Mouse (Mus musculus): ENCODE measurements around the gene Hnrnpdl.
A peak's percentile ranks its signal among the peaks of the same experiment; 100 is the strongest.

Hnrnpdl gene

DNA sequence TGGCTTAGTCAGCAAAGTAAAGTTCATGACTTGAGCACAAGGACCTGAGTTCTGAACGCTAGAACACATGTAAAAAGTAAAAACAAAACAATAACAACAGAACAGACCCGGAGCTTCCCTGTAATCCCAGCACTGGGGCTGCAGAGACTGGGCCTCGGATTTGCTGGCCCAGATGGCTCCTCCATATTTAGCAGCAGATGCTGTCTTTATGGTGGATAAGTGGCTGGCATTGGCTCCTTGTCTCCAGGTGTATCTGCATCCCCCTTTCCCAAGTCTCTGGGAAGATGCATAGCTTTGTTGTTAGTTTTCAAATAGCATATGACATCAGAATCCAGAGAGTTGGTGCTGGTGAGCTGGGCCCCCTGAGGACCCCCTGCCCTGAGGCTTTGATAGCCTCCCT, 6.6 kb upstream of the Hnrnpdl start:
- DNase-seq: no peak

DNA sequence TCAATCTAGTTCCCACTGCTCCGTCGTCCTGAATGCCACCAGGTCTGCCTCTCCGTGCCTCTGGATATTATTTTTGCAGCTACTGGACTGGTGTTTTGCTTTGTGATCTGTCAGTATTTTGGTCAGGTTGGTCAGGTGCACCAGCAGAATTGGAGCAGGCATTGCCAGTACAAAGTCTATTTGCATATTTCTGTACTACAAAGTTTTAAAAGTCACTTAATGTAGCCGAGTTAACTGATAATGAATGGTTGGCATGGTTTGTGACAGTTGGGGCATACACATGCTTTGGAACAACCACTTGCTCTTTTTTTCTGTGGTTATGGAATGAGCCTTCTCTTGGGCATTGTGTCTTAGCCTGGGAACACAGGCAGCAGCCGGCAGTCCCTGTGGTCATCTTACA, 5.2 kb upstream of the Hnrnpdl start:
- DNase-seq: no peak

DNA sequence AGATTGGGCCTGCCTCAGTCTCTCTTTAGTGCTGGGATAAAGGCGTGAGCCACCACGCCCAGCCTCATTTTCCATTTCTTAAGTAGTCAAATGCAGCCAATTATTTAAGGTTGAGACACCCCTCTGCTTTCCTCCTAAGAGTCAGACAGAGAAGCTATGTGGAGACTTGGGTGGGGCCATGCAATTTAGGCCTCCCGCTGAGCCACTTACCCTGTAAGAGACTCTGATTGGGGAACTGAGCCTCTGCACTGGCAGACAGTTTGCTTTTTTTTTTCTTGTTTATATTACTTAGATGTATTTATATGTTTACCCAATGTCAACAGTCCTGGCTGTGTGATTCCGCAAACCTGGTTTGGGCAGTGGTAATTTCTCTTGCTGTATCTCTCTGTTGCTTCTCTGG, 4.6 kb upstream of the Hnrnpdl start:
- no peak for DNase-seq

DNA sequence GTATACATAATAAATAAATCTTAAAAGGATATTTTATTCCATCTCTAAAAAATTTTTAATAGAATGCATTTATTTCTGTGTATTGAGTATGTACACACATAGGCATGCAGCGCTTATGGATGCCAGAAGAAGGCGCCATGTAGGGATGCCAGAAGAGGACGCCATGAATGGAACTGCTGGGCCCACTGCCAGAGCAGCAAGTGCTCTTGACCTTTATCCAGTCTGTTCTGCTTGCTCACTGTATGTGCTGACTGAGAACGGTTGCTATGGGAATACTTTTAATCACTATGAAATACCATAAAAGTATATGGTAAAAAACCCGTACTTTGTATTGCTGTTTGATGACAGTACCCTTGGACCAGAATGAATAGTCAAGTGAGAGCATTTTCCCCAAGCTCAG, 3.9 kb upstream of the Hnrnpdl start:
- DNase-seq: no peak

DNA sequence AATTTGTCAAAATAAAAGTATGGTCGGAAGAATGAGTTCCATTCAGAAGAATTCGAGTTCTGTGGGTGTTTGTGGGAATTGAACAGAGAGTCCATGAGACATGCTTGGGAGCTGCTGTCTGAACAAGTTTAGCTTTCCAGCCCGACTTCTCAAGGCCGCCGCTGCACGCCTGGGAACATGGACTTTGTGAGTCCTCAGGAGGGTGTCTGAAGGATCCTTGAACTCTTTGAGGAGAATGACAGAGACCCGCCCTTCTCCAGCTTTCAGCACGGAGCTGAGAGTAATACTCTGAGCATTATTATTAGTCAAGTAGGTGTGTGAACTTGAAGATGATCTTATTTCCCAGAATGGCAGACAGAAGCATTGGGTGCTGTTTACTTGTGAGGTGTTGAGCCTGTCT, 3.0 kb upstream of the Hnrnpdl start:
- no peak for DNase-seq

DNA sequence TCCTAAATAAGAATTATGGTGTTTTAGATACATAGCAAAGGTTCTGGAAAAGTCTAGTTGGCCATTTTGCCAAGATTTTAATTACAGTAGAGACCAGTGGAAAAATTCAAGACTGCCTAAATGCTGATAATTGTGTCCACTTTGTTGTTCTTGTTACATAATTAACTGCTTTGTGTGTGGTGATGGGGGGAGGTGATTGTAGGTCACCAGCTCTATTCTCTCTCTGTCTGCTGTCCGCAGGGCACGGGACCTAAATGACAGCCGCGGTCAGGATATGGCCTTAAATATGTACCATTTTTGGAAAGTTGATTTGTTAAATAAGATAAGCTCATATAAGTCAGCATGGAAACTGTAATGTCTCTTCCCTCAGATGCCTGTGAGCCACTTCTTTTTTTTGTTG, 1.8 kb upstream of the Hnrnpdl start:
- no peak for DNase-seq

DNA sequence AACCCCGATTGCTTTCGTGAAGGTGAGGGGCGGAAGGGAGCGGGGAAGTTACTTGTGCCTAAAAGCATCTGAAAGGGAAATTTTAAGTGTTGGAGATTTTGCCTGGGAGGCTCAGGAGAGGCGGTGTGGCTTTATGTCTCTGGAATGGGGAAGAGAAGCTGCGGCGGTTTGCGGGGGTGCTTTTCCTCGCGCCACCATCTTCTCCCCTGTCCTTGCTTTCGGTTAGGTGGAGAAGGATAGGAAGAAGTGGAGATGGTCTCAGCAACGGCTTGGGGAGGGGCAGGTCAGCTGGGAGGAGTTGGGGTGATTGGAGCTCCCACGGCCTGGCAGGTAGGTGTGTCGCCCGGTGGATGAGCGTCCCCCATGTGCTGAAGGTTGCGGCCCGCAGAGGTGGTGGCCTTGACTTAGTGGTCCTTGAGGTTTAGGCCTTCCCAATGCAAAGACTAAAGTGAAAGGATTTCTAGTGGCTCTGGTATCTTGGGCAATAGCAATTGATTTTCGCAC, 869 bp upstream of the Hnrnpdl start:
- peak; percentile 32 for DNase-seq

DNA sequence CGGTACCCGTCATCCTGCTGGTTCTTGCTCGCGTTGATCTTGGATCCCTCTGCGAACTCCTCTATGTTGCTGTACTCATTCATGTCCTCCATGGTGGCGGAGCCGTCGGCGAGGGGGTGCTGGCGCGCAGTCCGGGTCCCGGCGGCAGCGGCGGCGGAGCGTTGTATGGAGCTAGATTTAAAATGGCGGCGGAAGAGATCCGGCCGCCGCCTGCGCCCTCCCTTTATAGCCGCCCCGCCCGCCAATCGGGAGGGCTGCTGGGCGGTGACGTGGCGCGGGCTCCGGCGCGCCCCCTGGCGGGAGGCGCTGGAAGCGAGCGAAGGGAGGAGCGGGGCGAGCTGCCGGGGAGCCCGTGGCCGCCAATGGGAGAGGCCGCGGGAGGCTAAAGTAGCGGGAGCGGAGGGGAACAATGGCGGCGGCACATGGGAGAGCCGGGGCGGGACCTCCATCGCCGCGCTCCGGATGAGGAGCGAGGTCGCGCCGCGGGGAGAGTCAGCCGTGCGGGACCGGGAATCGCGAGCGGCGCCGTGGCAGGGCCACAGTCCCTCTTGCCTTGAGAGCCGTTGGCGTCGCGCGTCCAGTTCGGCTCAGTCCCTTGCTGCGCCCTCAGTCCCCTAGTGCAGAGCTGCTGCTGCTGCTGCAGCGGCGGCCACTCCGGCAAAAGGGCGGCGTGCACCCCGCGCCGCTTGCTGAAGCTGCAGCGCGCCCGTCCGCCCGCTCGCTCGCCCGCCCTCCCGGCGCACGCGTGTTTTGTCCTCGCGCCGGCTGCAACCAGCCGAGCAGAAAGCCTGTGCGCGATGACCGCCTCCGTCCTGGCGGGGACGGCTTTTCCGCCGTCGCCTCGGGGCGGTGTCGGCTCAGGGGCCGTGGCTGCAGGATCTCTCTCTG, 506 bp downstream of the Hnrnpdl start:
- peak; percentile 98 for DNase-seq

DNA sequence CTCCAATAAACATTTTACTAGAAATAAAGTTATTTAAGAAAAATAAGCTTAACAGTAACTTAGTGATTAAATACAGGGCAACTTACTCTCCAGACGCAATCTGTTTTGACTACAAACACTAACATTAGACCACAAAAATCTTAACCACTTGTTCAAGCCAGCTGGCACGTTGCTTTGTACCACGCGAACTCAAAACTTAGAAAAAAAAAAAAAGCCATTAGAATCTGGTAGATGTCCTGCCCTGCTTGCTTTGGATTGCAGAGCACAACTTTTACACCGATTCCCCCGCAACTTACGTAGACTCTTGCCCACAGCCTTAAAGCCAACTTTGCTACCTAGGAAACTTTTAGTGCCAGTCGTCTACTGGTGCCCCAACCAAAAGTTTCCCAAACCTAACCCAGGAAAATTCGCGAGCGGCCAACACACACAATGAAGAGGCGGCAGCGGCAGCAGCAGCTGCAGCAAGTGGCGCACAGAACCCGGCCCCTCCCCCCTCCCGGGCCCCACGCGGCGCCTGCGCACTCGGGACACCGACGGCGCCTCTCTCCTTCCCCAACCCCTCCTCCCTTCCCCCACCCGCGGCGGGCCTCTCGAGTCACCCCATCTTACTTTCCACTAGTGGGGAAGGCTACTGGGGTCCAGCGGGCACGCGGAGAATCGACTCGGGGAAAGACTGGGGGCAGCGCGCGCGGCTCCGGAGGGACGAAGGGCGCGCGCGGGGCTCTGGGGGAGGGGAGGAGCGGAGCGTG, 1.3 kb downstream of the Hnrnpdl start:
- DNase-seq: peak; percentile 88

DNA sequence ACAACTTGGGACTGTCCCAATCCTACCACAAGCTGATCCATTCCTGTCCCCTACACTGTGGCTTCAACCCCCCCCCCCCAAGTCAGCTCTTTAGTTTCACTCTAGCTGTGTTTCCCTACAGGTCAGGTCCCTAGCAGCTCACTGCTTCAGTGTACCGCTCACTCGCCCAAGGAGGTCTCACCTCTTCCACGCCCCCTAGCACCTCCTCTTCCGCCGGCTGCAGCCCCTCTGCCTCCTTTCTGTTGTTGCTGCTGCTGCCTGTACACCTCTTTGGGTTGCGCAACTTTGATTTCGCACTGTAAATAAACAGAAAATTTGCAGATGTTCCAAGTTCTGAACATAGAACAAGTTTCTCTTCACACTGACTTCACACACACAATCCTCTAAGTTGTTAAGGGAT, 2.8 kb downstream of the Hnrnpdl start:
- DNase-seq: no peak

DNA sequence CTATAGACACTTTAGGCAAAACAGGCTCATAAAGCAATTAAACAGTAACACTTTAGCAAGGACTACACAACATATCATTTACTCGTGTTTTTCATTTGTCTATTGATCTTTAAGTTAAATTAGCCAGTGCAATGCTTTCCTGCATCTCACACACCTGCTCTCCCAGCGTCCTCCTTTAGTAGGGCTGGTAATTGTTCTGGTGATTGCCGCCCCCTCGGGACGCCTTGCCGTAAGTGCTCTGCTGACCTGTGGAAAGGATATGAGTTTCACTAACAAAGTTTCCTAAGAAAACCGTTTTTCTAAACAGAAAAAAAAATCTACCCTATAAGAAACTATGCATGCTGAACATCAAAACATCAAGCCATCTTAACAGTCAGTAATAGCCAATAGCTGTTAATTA, 3.5 kb downstream of the Hnrnpdl start:
- DNase-seq: no peak

DNA sequence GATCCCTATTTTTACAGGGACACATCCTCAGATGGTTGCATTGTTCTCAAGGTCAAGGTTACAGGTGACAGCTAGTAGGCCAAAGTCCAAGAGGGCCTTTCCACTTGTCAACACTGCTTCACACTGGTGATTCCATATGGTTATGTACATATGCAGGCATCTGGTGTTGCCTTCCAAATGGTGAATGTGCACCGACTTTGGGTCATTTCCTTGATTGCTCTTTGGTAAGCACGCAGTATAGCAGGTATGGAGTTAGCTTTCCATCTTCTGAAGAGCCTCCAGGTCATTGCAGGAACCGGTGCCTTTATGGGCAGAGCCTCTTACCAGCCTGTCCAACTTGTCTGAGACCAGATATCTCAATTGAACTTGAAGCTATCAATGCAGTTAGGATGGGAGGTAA, 6.8 kb downstream of the Hnrnpdl start:
- no peak for DNase-seq

DNA sequence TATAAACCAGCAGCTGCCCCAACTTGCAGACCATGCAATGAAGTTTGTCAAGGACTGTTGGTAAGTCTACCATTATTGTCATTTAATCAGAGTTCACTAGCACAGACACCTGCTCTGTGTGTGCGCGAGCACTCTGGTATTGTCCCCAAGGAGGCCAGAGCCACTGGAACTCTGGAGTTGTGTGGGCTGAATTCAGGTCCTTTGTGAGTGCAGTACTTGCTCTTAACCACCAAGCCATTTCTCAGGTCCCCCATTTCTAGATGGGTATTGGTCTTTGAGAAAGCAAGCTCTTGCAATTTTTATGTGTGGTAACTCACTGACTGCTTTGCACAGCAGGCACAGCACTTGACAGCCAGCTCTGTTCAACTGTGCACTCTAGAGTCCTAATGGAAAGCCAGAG, 7.4 kb downstream of the Hnrnpdl start:
- no peak for DNase-seq

DNA sequence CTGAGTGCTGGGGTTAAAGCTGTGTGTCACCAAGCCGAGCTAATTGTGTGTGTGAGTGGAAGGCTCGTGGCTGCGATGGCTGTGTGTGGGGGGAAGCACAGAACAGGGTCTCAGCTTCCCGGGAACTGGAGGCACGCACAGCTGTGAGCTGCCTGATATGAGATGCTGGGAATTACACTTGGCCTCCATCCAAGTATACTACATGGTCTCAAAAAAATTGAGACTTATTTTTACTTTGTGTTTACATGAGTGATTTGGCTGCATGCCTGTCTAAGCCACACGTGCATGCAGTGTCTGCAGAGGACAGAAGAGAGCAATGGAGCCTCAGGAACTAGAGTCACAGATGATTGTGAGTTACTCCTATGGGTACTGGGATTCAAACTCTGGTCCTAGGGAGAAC, 9.4 kb downstream of the Hnrnpdl start:
- DNase-seq: no peak

DNA sequence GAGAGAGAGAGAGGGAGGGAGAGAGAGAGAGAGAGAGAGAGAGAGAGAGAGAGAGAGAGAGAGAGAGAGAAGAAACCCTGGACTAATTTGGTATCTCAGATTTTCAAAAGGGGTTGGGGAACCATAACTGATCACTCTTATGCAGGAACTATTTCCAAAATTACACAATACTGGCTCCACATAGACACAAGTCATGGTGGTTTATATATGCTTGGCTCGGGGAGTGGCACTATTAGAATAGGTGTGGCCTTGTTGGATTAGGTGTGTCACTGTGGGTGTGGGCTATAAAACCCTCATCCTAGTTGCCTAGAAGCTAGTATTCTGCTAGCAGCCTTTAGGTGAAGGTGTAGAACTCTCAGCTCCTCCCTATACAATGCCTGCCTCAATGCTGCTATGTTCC, 14.6 kb downstream of the Hnrnpdl start:
- DNase-seq: no peak

DNA sequence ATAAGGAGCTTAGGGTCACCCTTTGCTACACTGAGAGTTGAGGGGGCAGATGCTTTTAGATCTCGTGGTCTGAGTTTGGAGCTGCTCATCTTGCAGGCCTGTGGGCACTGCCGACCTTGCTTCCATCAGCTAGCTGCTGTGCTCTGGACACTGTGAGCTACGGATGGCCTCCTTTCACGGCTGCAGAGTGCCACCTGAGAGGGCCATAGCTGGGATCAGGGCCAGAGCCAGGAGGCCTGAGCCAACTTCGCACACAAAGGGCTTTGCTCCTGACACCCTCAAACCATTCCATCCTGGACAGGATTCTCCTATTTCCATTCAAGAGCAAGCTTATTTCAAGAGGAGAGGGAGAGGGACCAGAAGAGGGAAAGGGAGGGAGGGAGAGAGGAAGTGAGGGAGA, 15.1 kb downstream of the Hnrnpdl start:
- no peak for DNase-seq

DNA sequence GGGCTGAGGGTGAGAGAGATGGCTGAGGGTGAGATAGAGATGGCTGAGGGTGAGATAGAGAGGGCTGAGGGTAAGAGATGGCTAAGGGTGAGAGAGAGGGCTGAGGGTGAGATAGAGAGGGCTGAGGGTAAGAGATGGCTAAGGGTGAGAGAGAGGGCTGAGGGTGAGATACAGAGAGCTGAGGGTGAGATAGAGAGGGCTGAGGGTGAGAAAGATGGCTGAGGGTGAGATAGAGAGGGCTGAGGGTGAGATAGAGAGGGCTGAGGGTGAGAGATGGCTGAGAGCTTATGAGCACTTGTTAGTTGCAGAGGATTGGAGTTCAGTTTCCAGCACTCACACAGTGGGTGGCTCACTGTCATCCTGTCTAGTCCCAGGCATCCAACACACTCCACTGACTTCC, 19.4 kb downstream of the Hnrnpdl start:
- DNase-seq: no peak

DNA sequence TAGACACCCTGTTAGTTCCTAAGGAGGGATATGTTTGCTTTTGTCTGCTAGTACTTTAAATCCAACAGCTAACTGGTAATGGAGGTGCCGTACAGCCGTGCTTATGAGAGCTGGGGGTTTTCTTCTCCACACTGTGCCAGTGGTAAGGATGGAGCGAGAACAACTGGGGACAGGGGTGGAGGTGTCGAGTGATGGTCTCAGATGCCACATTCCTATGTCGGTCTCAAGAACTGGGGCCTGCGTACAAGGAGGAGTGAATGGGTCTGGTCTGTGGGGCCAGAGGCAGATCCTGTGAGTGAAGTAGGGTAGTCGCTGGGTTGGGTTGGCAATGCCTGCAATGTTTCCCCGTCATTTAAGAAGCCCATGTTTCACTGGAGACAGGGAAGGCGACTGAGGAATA, 26.9 kb downstream of the Hnrnpdl start:
- no peak for DNase-seq

DNA sequence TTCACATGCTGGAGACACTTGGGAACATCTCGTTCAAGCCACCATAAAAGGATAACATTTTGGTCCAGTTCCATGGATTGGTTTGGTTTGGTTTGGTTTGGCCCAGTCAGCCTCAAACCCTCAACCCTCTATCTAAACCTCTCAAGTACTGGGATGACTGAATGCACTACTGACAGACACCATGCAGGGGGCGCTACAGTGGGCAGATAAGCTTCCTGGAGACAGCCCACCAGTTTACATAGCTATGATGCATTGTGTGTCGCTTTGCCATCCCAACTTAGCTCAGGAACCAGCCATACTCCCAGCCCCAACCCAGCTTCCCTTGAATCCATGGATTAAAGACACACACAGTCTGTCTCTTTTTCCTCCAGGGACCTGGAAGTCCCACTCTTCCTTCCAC, 31.0 kb downstream of the Hnrnpdl start:
- no peak for DNase-seq

DNA sequence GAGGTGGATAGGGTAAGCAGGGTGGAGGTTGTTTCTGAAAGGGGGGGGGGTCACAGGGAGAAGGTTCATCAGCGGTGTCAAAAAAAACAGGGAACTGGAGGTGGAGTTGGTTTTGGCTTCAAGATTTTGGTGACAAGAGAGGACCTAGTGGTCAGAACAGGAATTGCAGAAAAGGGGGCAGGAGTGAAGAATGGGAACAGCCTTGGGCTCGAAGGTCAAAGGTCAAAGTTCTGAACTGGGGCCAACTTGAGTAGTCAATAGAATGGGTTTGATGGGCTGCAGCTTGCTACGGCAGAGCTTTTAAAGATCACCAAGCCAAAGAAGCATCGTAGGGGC, 32.5 kb downstream of the Hnrnpdl start:
- no peak for DNase-seq

DNA sequence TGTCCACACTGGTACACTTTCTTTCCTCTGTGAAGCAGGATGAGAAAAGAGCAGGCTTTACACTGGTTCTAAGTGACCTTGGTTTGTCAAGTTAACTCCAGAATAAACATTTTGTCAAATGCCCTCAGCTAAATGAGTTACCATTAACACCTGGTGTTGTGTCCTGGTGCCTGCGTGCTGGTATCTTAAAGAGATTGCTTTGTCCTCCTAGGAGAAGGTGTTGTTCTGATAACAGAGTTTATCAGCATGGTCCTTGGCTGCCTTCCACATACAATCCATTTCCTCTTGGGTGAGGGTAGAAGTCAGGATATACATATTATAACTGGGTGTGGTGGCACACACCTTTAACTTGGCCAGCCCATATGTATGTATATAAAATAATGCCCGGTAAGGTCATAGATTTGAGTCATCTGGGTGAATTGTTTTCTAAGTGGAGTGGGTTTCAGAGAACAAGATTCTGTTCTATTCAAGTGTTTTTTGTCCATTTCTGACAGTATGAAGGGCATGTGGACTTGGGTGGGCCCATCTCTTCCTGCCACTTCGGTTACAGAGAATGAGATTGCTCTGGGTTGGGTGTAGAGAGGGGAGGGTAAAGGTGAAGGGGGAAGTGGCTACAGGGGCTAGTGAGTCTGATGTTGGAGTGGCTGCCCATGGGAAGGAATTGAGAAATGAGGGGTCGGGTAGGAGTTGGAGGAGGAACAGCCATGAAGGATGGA, 33.0 kb downstream of the Hnrnpdl start:
- no peak for DNase-seq

DNA sequence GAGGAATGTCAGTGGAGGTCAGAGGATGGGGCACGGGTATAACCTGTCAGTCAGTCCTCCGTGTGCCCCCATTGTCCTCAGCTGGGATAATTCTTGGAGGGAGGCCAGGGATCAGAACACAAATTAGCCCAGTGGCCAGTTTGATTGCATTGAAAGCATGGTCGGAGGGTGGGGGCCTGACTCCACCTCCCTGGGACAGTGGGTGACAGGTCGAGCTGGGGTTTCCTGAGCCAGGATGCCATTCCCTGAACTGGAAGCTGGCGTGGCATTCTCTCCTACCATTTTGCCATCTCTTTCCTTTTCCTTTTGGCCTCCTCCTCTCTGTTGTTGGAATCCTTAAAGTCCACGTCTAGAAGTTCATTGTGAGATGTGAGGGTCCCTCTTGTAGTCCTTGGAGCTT, 33.6 kb downstream of the Hnrnpdl start:
- DNase-seq: no peak

DNA sequence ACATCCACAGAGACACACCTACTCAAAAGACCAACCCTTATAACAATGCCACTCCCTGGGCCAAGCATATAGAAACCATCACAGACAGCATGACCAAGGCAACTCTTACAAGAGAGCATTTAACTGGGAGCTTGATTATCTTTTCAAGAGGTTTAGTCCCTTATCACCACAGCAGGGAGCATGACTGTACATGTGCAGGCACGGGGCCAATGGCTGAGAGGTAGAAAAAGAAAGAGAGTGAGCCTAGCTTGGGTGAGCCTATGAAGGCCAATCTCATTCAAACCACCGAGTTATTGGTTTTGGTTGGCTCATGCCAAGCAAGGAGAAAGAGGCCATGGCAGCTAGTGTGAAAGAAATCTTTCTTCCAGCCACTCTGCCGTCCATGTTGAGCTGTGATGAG, 34.0 kb downstream of the Hnrnpdl start:
- DNase-seq: no peak

DNA sequence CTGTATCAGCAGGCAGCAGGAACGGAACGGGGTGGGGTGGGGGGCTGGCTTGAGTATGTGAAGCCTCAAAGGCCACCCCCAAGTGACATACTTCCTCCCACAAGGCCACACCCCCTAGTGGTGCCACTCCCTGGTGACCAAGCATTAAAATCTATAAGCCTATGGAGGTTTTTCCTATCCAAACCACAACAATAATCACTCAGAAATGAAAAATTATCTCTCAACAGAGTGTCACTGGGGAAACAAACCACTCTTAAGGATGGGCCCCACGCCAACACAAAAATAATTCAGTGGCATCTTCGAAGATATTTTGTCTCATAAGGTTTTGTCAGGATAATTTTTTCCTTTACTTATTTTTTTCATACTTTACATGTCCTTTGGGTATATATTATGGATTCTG, 35.6 kb downstream of the Hnrnpdl start:
- DNase-seq: no peak

All from right cerebral cortex, adult 18-20 months (tissue).